Mouse (Mus musculus) embryonic facial prominence, embryonic 15.5 days (tissue): ENCODE data around the gene Ikzf1. TPM values are rescaled to one million over a fixed set of nuclear protein-coding genes. Genes with fewer than 3 reads are reported as not detected.

Source experiments
- ATAC-seq: fragments of 200-750 bp; cut with Nextera tagmentation; 2 replicates; pipeline ENCODE4 v1.8.0; 2017; ENCODE audit warnings: low read depth, moderate TSS enrichment; ENCODE audit not compliant: insufficient number of reproducible peaks, low FRiP score, low TSS enrichment
- H3K27ac ChIP-seq: fragments of 300-500 bp; sonication (generic); replicated peaks from 2 replicates; pipeline ENCODE4 v1.5.1; 2015; ENCODE audit warnings: mild to moderate bottlenecking, inconsistent platforms
- H3K27me3 ChIP-seq: fragments of 300-500 bp; sonication (generic); 2 replicates; pipeline ENCODE4 v1.6.1; 2015; ENCODE audit warnings: inconsistent platforms
- H3K36me3 ChIP-seq: fragments of 300-500 bp; sonication (generic); 2 replicates; pipeline ENCODE4 v1.6.1; 2015; ENCODE audit warnings: mild to moderate bottlenecking, inconsistent platforms
- H3K4me1 ChIP-seq: fragments of 300-500 bp; sonication (generic); 2 replicates; pipeline ENCODE4 v1.6.1; 2015; ENCODE audit warnings: inconsistent platforms
- H3K4me2 ChIP-seq: fragments of 300-500 bp; sonication (generic); replicated peaks from 2 replicates; pipeline ENCODE4 v1.6.1; 2015; ENCODE audit warnings: mild to moderate bottlenecking, inconsistent platforms
- H3K4me3 ChIP-seq: fragments of 300-500 bp; sonication (generic); replicated peaks from 2 replicates; pipeline ENCODE4 v1.5.1; 2015; ENCODE audit warnings: mild to moderate bottlenecking, inconsistent platforms
- H3K9ac ChIP-seq: fragments of 300-500 bp; sonication (generic); 2 replicates; pipeline ENCODE4 v1.6.1; 2015; ENCODE audit warnings: inconsistent platforms
- H3K9me3 ChIP-seq: fragments of 300-500 bp; sonication (generic); replicated peaks from 2 replicates; pipeline ENCODE4 v1.6.1; 2016; ENCODE audit warnings: inconsistent platforms
- WGBS: fragments of 180-500 bp; shearing (Covaris S2); methylation state at CpG from one replicate; pipeline ENCODE4 v1.1.7; 2015; 5-methylcytosine and 5-hydroxymethylcytosine counted together
- polyA plus RNA-seq: library from polyadenylated mRNA; unstranded; fragments of >200 nt; fragmentation: Nextera tagmentation; extraction: Ambion mirVana; gene quantifications from 2 replicates; pipeline ENCODE4 v1.2.1, GENCODE M21; 2015

Ikzf1 gene
- polyA plus RNA-seq, 1 experiment from 2014 or later, result 2.2 TPM

DNA sequence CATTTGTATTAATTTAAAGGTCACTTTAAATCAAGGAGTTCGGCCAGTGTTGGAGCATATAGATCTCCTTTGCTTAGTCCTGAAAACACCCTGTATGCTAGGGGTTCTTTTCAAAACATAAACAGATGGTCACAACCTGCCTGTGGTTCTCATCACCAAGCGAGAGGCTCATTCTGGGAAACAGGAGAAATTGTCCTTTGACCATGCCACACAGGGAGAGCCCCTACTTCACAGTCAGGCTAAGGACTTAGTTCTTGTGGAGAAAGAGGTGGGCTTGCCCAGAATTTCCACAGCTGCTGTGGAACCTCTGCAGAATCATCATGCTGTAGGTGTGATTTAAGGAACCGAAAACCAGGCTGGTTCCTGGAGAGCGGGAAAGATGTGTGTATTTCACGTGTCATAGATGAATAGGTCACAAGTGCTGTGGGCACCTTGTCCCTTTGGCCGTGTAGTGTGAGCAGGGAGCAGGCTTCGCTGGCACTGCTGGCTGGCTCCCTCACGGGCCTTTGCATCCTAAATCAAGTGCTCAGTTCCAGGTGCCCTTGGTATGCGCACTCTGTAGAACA, 23.4 kb downstream of the Ikzf1 start:
- 85% methylated on average over 9 of the region's 9 CpGs for WGBS
- no peaks in the 10 kb centered on the region for H3K4me1 ChIP-seq

DNA sequence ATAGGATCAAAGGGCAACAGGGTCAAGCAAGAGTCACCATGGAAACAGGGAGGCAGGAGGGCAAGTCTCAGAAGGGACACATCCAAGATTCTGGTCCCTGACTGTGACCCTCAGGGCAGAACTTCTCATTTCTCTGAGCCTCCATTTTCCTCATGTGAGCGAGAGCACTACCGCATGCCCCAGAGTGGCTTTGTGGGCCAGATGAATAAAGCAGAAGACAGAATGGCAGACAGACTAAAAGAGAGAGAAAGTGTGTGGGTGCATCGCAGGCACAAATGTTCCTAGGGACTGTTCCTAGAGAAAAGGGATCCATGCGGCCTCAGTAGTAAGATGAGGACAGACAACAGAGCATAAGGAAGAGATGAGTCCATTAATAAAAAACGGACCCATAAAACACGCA, 24.5 kb downstream of the Ikzf1 start:
- no peaks in the 10 kb centered on the region for H3K27me3 ChIP-seq
- H3K9ac ChIP-seq, result no peak overlapping the region
- no peak overlapping the region for H3K27ac ChIP-seq
- no peak for ATAC-seq
- H3K4me2 ChIP-seq, result no peak overlapping the region
- no peaks in the 10 kb centered on the region for H3K4me1 ChIP-seq
- H3K9me3 ChIP-seq, result no peaks in the 10 kb centered on the region
- H3K36me3 ChIP-seq, result no peaks in the 10 kb centered on the region
- 82% methylated on average over 6 of the region's 6 CpGs for WGBS
- no peak overlapping the region for H3K4me3 ChIP-seq

More for the DNA sequence above, 23.4 kb downstream of the Ikzf1 start:
- Histone ChIP-seq H3K27ac (no peak overlapping the region), H3K27me3 (no peaks in the 10 kb centered on the region), H3K36me3 (no peaks in the 10 kb centered on the region), H3K9me3 (no peaks in the 10 kb centered on the region), H3K9ac (no peak overlapping the region), H3K4me2 (no peak overlapping the region), H3K4me3 (no peak overlapping the region)
- ATAC-seq, result no peak

- Histone ChIP-seq H3K4me3 (no peak overlapping the region), H3K36me3 (no peaks in the 10 kb centered on the region), H3K9me3 (no peaks in the 10 kb centered on the region), H3K4me1 (no peaks in the 10 kb centered on the region), H3K27ac (no peak overlapping the region), H3K9ac (no peak overlapping the region), H3K4me2 (no peak overlapping the region), H3K27me3 (no peaks in the 10 kb centered on the region)
- ATAC-seq, result no peak
Measured at GRCm38 (mm10) chr11:11710718-11711117, 25.9 kb downstream of the Ikzf1 start.

DNA sequence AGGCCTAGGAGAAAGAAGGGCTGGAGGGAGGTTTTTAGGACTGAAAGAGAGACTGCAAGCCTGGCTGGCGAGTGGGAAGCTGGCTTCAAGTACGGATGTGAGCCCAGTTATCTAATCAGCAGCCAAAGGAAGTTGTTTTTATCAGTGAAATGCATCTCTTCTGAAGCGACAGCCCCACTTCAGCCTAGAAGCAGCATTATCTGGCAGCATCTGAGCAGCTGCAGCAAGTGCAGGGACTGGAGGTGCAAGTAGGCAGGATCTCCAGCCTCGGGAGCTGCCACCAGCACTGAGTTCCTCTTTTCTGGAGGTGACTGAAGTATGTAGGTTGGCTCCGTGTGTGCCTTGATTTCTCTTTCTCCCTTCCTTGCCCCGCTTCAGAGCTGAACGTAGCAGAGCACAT, 26.9 kb downstream of the Ikzf1 start:
- H3K4me3 ChIP-seq, result no peak overlapping the region
- ATAC-seq, result no peak
- H3K36me3 ChIP-seq, result no peaks in the 10 kb centered on the region
- H3K9me3 ChIP-seq, result no peaks in the 10 kb centered on the region
- no peak overlapping the region for H3K9ac ChIP-seq
- no peak overlapping the region for H3K27ac ChIP-seq
- H3K4me2 ChIP-seq, result no peak overlapping the region
- H3K27me3 ChIP-seq, result no peaks in the 10 kb centered on the region
- 58% methylated on average over 7 of the region's 7 CpGs for WGBS
- H3K4me1 ChIP-seq, result no peaks in the 10 kb centered on the region

DNA sequence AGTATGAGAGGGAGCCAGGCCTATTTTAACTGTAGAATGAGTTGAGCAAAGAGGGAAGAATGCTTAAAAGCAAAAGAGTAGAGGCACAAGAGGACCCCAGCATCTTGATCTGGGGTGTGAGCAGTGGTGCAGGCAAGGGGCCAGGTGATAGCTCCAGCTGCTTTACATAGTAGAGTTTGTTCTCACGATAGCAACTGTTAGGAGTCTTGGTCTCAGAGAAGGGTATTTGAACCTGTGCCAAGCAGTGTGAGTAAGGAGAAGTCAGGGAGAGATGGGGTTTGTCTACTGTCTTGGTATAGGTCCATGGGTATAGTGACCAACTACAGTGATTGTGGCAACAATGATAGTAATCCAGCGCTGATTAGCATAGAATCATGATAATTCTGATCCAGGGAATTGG, 29.9 kb downstream of the Ikzf1 start:
- Histone ChIP-seq H3K9ac (no peak overlapping the region), H3K4me2 (no peak overlapping the region), H3K27ac (no peak overlapping the region), H3K27me3 (no peaks in the 10 kb centered on the region), H3K9me3 (no peaks in the 10 kb centered on the region), H3K4me3 (no peak overlapping the region), H3K4me1 (no peaks in the 10 kb centered on the region), H3K36me3 (no peaks in the 10 kb centered on the region)
- 76% methylated on average over 2 of the region's 2 CpGs for WGBS
- ATAC-seq, result no peak

GRCm38 (mm10) chr11:11715963-11716691, 31.3 kb downstream of the Ikzf1 start:
- Histone ChIP-seq H3K36me3 (no peaks in the 10 kb centered on the region), H3K9me3 (no peaks in the 10 kb centered on the region), H3K4me3 (no peak overlapping the region), H3K27ac (no peak overlapping the region), H3K4me1 (no peaks in the 10 kb centered on the region), H3K9ac (no peak overlapping the region), H3K4me2 (no peak overlapping the region), H3K27me3 (no peaks in the 10 kb centered on the region)
- WGBS, result 85% methylated on average over 7 of the region's 7 CpGs
- no peak for ATAC-seq

- Histone ChIP-seq H3K9ac (no peak overlapping the region), H3K4me3 (no peak overlapping the region), H3K27me3 (no peaks in the 10 kb centered on the region), H3K27ac (no peak overlapping the region), H3K9me3 (no peaks in the 10 kb centered on the region), H3K4me1 (no peaks in the 10 kb centered on the region), H3K36me3 (no peaks in the 10 kb centered on the region), H3K4me2 (no peak overlapping the region)
- 69% methylated on average over 2 of the region's 2 CpGs for WGBS
- no peak for ATAC-seq
Measured at GRCm38 (mm10) chr11:11716692-11717037, 31.9 kb downstream of the Ikzf1 start.

DNA sequence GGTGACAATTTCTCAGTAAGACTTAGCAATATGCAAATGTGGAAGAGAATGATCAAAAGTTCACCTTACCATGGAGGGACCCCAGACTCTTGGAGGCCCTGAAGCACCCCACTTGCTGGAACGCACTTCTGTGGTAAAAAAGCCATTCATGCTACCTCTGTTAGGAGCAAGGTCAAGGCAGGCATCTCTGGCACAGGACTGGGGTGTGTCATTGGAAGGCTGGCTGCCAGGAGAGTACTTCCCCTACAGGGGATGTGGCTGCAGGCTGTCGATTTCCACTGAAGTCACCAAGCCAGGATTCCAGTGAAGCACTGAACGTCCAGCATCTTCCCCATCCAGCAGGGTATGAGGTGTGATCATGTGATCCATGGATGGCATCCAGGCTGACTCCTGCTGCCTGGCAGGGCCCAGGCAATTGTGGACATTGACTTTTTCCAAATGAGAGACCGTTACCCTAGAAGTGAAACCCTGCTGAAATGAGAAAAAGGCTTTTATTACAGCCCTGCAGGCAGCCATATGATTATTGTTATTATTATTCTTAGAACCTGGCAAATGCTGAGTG, 32.9 kb downstream of the Ikzf1 start:
- no peaks in the 10 kb centered on the region for H3K4me1 ChIP-seq
- H3K36me3 ChIP-seq, result no peaks in the 10 kb centered on the region
- H3K9me3 ChIP-seq, result no peaks in the 10 kb centered on the region
- no peak for ATAC-seq
- no peak overlapping the region for H3K9ac ChIP-seq
- H3K4me2 ChIP-seq, result no peak overlapping the region
- no peaks in the 10 kb centered on the region for H3K27me3 ChIP-seq
- WGBS, result 66% methylated on average over 4 of the region's 4 CpGs
- no peak overlapping the region for H3K4me3 ChIP-seq
- no peak overlapping the region for H3K27ac ChIP-seq

- Histone ChIP-seq H3K27ac (no peak overlapping the region), H3K36me3 (no peaks in the 10 kb centered on the region), H3K9me3 (no peaks in the 10 kb centered on the region), H3K4me1 (no peaks in the 10 kb centered on the region), H3K9ac (no peak overlapping the region), H3K27me3 (no peaks in the 10 kb centered on the region), H3K4me3 (no peak overlapping the region), H3K4me2 (no peak overlapping the region)
- ATAC-seq, result no peak
- WGBS, result 78% methylated on average over 5 of the region's 5 CpGs
Measured at GRCm38 (mm10) chr11:11719748-11720147, 34.9 kb downstream of the Ikzf1 start.

GRCm38 (mm10) chr11:11725252-11725875, 40.6 kb downstream of the Ikzf1 start:
- Histone ChIP-seq H3K9ac (no peak overlapping the region), H3K4me1 (no peaks in the 10 kb centered on the region), H3K36me3 (no peaks in the 10 kb centered on the region), H3K4me2 (no peak overlapping the region), H3K27me3 (no peaks in the 10 kb centered on the region), H3K9me3 (no peaks in the 10 kb centered on the region), H3K27ac (no peak overlapping the region), H3K4me3 (no peak overlapping the region)
- ATAC-seq, result no peak
- WGBS, result 88% methylated on average over 11 of the region's 11 CpGs

GRCm38 (mm10) chr11:11725876-11726525, 41.2 kb downstream of the Ikzf1 start:
- no peak overlapping the region for H3K27ac ChIP-seq
- no peaks in the 10 kb centered on the region for H3K27me3 ChIP-seq
- H3K9ac ChIP-seq, result no peak overlapping the region
- no peak for ATAC-seq
- H3K4me3 ChIP-seq, result no peak overlapping the region
- 87% methylated on average over 5 of the region's 5 CpGs for WGBS
- no peak overlapping the region for H3K4me2 ChIP-seq
- H3K9me3 ChIP-seq, result no peaks in the 10 kb centered on the region
- H3K36me3 ChIP-seq, result no peaks in the 10 kb centered on the region
- no peaks in the 10 kb centered on the region for H3K4me1 ChIP-seq
